Comparison of ENCODE assay signal across 10 mouse cellular contexts in the genomic region with DNA sequence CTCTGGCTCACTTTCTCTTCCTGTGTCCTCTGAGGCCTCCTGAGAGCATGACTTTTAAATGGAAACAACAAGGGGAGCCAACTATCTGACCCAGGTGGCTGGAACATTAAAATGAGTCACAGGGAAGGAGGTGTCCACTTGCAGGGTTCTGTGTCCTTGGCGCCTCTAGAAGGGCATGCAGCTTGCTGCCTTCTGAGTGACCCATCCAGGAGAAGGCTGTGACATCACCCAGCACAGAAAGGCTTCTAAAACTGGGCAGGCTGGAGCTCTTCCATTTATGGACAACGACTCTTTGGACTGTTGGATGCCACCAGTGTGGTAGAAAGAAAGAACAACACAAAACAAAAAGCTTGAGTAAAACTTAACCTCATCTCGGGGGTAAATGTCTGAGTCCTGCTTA. TPM values are rescaled to one million over a fixed set of nuclear protein-coding genes. Genes with fewer than 3 reads are reported as not detected.
DNase-seq lines count a peak whose midpoint lies in the region; ATAC-seq and TF ChIP-seq lines count a peak whose summit lies in the region.
"Had no signal": no experiment of that assay in that cellular context is flagged by ENCODE, and none has a peak within 500 bp of the region (broad histone marks: within the 10 kb centered on the region; RNA-seq: fewer than 3 reads in every experiment).

No protein-coding gene starts in this region.

- H3K27me3 ChIP-seq in kidney, embryonic 14.5 days (ENCODE audit: control insufficient read depth, insufficient read depth, low read length): no peaks in the 10 kb centered on the region
- no peaks in the 10 kb centered on the region for H3K27me3 ChIP-seq in heart, adult 2 months (ENCODE audit: control insufficient read depth, insufficient read depth, low read length)

- ATAC-seq in kidney, embryonic 14.5 days (ENCODE audit: low FRiP score, low TSS enrichment): no peak
- ATAC-seq in inflammation-experienced regulatory T-cells, adult 6 months: no peak

- H3K4me3 ChIP-seq in kidney, embryonic 14.5 days (ENCODE audit: low read length): no peak overlapping the region
- H3K4me3 ChIP-seq in heart, adult 2 months: no peak overlapping the region
- H3K4me3 ChIP-seq: myocyte had no signal

- H3K9ac ChIP-seq in kidney, embryonic 14.5 days (ENCODE audit: low read depth, low read length): no peak overlapping the region
- no peak overlapping the region for H3K9ac ChIP-seq in heart, adult 2 months (ENCODE audit: low read depth, low read length)

- H3K9me3 ChIP-seq in kidney, embryonic 14.5 days (ENCODE audit: control insufficient read depth, low read length): no peaks in the 10 kb centered on the region

- TF ChIP-seq POLR2A in heart, adult 2 months (IDR thresholded peaks at IDR 0.05; ENCODE audit: insufficient read depth, low read depth, low read length): 0 out of 2 replicates have a peak, but pooled peaks have one; percentile 6

- no peak overlapping the region for H3K4me2 ChIP-seq in kidney, embryonic 14.5 days (replicated peaks; ENCODE audit: low read depth, low read length)

- TF ChIP-seq CTCF in heart, adult 2 months (IDR thresholded peaks at IDR 0.05): no peak

- no peaks in the 10 kb centered on the region for H3K36me3 ChIP-seq in kidney, embryonic 14.5 days (ENCODE audit: control insufficient read depth, insufficient read depth, low read length)
- H3K36me3 ChIP-seq in heart, adult 2 months (ENCODE audit: control insufficient read depth, insufficient read depth, low read length): peaks cover 28% of the 10 kb centered on the region

- WGBS in kidney, embryonic 14.5 days: 77% methylated on average over 3 of the region's 3 CpGs
- 63% methylated on average over 3 of the region's 3 CpGs for WGBS in heart, adult 2 months

- peak; percentile 39 to 48 for DNase-seq in kidney, adult 8-10 months
- peak; percentile 18 for DNase-seq in adipocyte (ENCODE audit: low spot score)
- peak in 1 of 2 experiments; percentile 79 for DNase-seq in heart, adult 2 months
- peak; percentile 34 for DNase-seq in heart, postnatal 25 days (ENCODE audit: low spot score)
- DNase-seq in spleen, postnatal 10 days (ENCODE audit: low spot score in 2 of 2): no peak
- no peak for DNase-seq in thymus, adult 18-20 months

- intact Hi-C loops in heart, adult 2 months (cut with DNase I): loop anchor here (5.0 kb wide), 1 partner anchor 88 kb away; no protein-coding TSS in a partner anchor
- intact Hi-C loops in heart, postnatal 25 days (cut with DNase I): no loop called here

- TF ChIP-seq EP300 in heart, adult 2 months (IDR thresholded peaks at IDR 0.05; ENCODE audit: insufficient read depth, low read depth, low read length): peak; percentile 92

- H3K4me1 ChIP-seq in kidney, embryonic 14.5 days (ENCODE audit: control insufficient read depth, insufficient read depth, low read length): no peaks in the 10 kb centered on the region
- H3K4me1 ChIP-seq in heart, adult 2 months (ENCODE audit: control insufficient read depth, insufficient read depth, low read length): peaks cover 1% of the 10 kb centered on the region; the same call in 1 of the 2 replicates

- no peak overlapping the region for H3K27ac ChIP-seq in kidney, embryonic 14.5 days (ENCODE audit: low read depth, low read length)
- peak overlapping the region; percentile 84 for H3K27ac ChIP-seq in heart, adult 2 months

- H3K79me2 ChIP-seq in heart, adult 2 months (replicated peaks; ENCODE audit: control insufficient read depth, insufficient read depth, low read length): no peaks in the 10 kb centered on the region

RNA-seq across cellular contexts. Expression of gene Mtr, which starts 25.9 kb away (rescaled TPM):
- 7.2 and 19.7 TPM in 2 replicates for polyA plus RNA-seq in kidney, embryonic 14.5 days (2014; fragmentation: Nextera tagmentation; extraction: Ambion mirVana)
- total RNA-seq in heart, adult 2 months (2021): 100 to 1,000 TPM in 1 of 2 experiments, 10 to 100 TPM in 1; 88.1 to 103 TPM
- 42.2 and 129 TPM in 2 replicates for polyA plus RNA-seq in heart, adult 2 months (2012; rRNA removed)
- 10 to 100 TPM; 87.6 to 93.6 TPM for total RNA-seq in heart, postnatal 25 days (2021)
- 10 to 100 TPM; 17.2 to 24.3 (median 20.9) TPM for polyA plus RNA-seq in inflammation-experienced regulatory T-cells, adult 6 months (2017; shearing (Covaris generic))

RNA-seq across cellular contexts. Expression of gene Actn2, which starts 56.7 kb away (rescaled TPM):
- 0.64 and 1.7 TPM in 2 replicates for polyA plus RNA-seq in kidney, embryonic 14.5 days (2014; fragmentation: Nextera tagmentation; extraction: Ambion mirVana)
- total RNA-seq in heart, adult 2 months (2021): 1,000 to 10,000 TPM; 1,397 to 1,781 TPM
- polyA plus RNA-seq in heart, adult 2 months (2012; rRNA removed): 1,690 and 1,900 TPM in 2 replicates
- total RNA-seq in heart, postnatal 25 days (2021): 1,000 to 10,000 TPM; 1,826 to 1,902 TPM
- polyA plus RNA-seq in inflammation-experienced regulatory T-cells, adult 6 months (2017; shearing (Covaris generic)): 10 to 100 TPM in 1 of 3 experiments, 1 to 10 TPM in 2; 2.5 to 36.2 (median 6.1) TPM
- total RNA-seq: common myeloid progenitor, adult 5-6 weeks had no signal

Comparison
In these comparisons a context has a peak if more than half of its experiments do, and no peak if none do; other contexts are left out.
1. DNase-seq: peak in kidney, adult 8-10 months (2 of 2), adipocyte (single experiment) and heart, postnatal 25 days (single experiment); none in spleen, postnatal 10 days (0 of 2) and thymus, adult 18-20 months (0 of 2).
2. RNA of gene Actn2, which starts 56.7 kb away (polyA plus RNA-seq): 1,690 to 1,900 TPM in heart, adult 2 months; 2.5 to 36.2 TPM in inflammation-experienced regulatory T-cells, adult 6 months and 0.64 to 1.7 TPM in kidney, embryonic 14.5 days; every median in the first group is over 10 times any median in the second.